Mouse (Mus musculus): ENCODE measurements around the gene Hspbp1.

DNA sequence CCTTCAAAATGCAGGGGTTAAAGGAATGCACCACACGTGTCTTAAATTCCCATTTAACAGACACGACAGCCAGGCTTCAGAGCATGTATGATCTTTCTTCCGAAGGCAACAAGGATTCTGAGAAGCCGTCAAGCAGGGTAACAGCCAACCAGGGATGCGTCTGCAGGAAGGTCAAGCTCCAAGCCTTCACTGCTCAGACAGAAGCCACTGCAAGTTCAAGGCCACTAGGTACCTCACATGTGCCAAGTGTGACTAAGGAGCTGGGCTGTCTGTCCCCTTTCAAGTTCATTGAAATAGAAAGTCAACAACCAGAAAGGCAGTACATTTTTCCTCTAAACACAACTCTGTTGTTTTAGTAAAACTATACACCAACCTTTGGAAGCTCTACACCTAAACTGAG, 18.0 kb downstream of the Hspbp1 start:
- TF ChIP-seq POLR2A (IDR thresholded peaks at IDR 0.05; ENCODE audit: low read depth, low read length): no peak
- no peak for TF ChIP-seq CTCF (conservative IDR thresholded peaks at IDR 0.05; ENCODE audit: insufficient read depth, insufficient read length, low read depth, low read length)

All from kidney, adult 2 months (tissue).